Mouse (Mus musculus) CH12.LX (cell line): Measurements from ENCODE around the gene Psmd1. TPM values are rescaled to one million over a fixed set of nuclear protein-coding genes. Genes with fewer than 3 reads are reported as not detected.
A peak's percentile ranks its signal among the peaks of the same experiment; 100 is the strongest.

Experiments
- DNase-seq: peaks from one replicate; pipeline ENCODE4 v3.0.0-alpha.2; 2013; ENCODE audit errors: extremely low read depth
- H3K27ac ChIP-seq: 2 replicates; pipeline ENCODE4 v1.5.1; 2012; ENCODE audit warnings: low read depth, mild to moderate bottlenecking, control low read depth, moderate library complexity; ENCODE audit not compliant: insufficient read depth
- H3K27me3 ChIP-seq: replicated peaks from 2 replicates; pipeline ENCODE3; 2012; ENCODE audit warnings: inconsistent platforms
- H3K36me3 ChIP-seq, 2 experiments: replicated peaks in 1 of 2; 2 replicates each; pipeline versions ENCODE3 to v1.6.1; 2012; ENCODE audit warnings: inconsistent platforms in 1 of 2, low read length in 1 of 2, mild to moderate bottlenecking in 1 of 2, mixed read lengths in 1 of 2, moderate library complexity in 1 of 2; ENCODE audit not compliant: control insufficient read depth in 1 of 2, insufficient read depth in 1 of 2
- H3K4me1 ChIP-seq, 2 experiments: 2 replicates each; pipeline ENCODE4 v1.6.1; 2012; ENCODE audit warnings: inconsistent platforms in 1 of 2, moderate library complexity in 1 of 2; ENCODE audit not compliant: insufficient read depth in 2 of 2, control insufficient read depth in 1 of 2
- H3K4me2 ChIP-seq: 2 replicates; pipeline ENCODE4 v1.6.1; 2012; ENCODE audit warnings: low read depth, mild to moderate bottlenecking, control low read depth; ENCODE audit not compliant: poor library complexity, insufficient read depth, severe bottlenecking
- H3K4me3 ChIP-seq, 3 experiments: fragments of 150-350 bp in 1 of 3; sonication (generic) in 1 of 3; replicated peaks in 1 of 3; 2 replicates each; pipeline versions ENCODE3 to v1.5.1; 2011 to 2012; ENCODE audit warnings: low read depth in 2 of 3, low read length in 2 of 3, mild to moderate bottlenecking in 2 of 3, moderate library complexity in 2 of 3, control low read depth in 1 of 3, improper control_type of control experiment in 1 of 3, inconsistent platforms in 1 of 3, mixed read lengths in 1 of 3; ENCODE audit not compliant: poor library complexity in 1 of 3
- H3K79me2 ChIP-seq: replicated peaks from 2 replicates; pipeline ENCODE4 v1.6.1; 2012; ENCODE audit warnings: mild to moderate bottlenecking, moderate library complexity; ENCODE audit not compliant: control insufficient read depth, poor library complexity, insufficient read depth, severe bottlenecking; ENCODE audit errors: extremely low read depth
- H3K9ac ChIP-seq: 2 replicates; pipeline ENCODE4 v1.6.1; 2012; ENCODE audit warnings: low read depth, mild to moderate bottlenecking, control low read depth, moderate library complexity; ENCODE audit not compliant: insufficient read depth
- H3K9me3 ChIP-seq: replicated peaks from 2 replicates; pipeline ENCODE3; 2012; ENCODE audit warnings: low read length, inconsistent platforms, mixed read lengths
- BHLHE40 ChIP-seq: IDR thresholded peaks from 2 replicates; pipeline ENCODE4 v1.6.1; 2011; ENCODE audit warnings: mild to moderate bottlenecking, low read depth, low read length, improper control_type of control experiment
- CHD2 ChIP-seq: IDR thresholded peaks from 2 replicates; pipeline ENCODE4 v1.6.1; 2011; ENCODE audit warnings: low read length, improper control_type of control experiment
- GABPA ChIP-seq: IDR thresholded peaks from 2 replicates; pipeline ENCODE4 v1.6.1; 2012; ENCODE audit warnings: low read depth, low read length, improper control_type of control experiment, inconsistent platforms; ENCODE audit not compliant: insufficient replicate concordance
- HCFC1 ChIP-seq: IDR thresholded peaks from 2 replicates; pipeline ENCODE4 v1.6.1; 2012; ENCODE audit warnings: low read depth, mild to moderate bottlenecking, inconsistent platforms, low read length, improper control_type of control experiment
- IRF4 ChIP-seq: IDR thresholded peaks from 2 replicates; pipeline ENCODE4 v1.6.1; 2014; ENCODE audit warnings: low read depth, mild to moderate bottlenecking, inconsistent platforms, low read length, improper control_type of control experiment
- KAT2A ChIP-seq: IDR thresholded peaks from 2 replicates; pipeline ENCODE4 v1.6.1; 2012; ENCODE audit warnings: low read length, improper control_type of control experiment, inconsistent platforms; ENCODE audit not compliant: insufficient replicate concordance
- MAFK ChIP-seq: IDR thresholded peaks from 2 replicates; pipeline ENCODE4 v1.6.1; 2011; ENCODE audit warnings: low read length, improper control_type of control experiment; ENCODE audit not compliant: insufficient replicate concordance
- MAX ChIP-seq: IDR thresholded peaks from 2 replicates; pipeline ENCODE4 v1.6.1; 2011; ENCODE audit warnings: low read length, improper control_type of control experiment
- MAZ ChIP-seq: IDR thresholded peaks from 2 replicates; pipeline ENCODE4 v1.6.1; 2012; ENCODE audit warnings: low read depth, mild to moderate bottlenecking, inconsistent platforms, low read length, improper control_type of control experiment, moderate library complexity
- MEF2A ChIP-seq: IDR thresholded peaks from 2 replicates; pipeline ENCODE4 v1.6.1; 2014; ENCODE audit warnings: low read depth, mild to moderate bottlenecking, inconsistent platforms, low read length, improper control_type of control experiment, borderline replicate concordance
- MXI1 ChIP-seq: IDR thresholded peaks from 2 replicates; pipeline ENCODE4 v1.6.1; 2011; ENCODE audit warnings: mild to moderate bottlenecking, low read depth, low read length, improper control_type of control experiment
- MYC ChIP-seq: IDR thresholded peaks from 2 replicates; pipeline ENCODE4 v1.6.1; 2011; ENCODE audit warnings: low read depth, mild to moderate bottlenecking, improper control_type of control experiment, low read length
- NRF1 ChIP-seq: IDR thresholded peaks from 2 replicates; pipeline ENCODE4 v1.6.1; 2014; ENCODE audit warnings: low read depth, mild to moderate bottlenecking, inconsistent platforms, low read length, improper control_type of control experiment, moderate library complexity
- PAX5 ChIP-seq: IDR thresholded peaks from 2 replicates; pipeline ENCODE4 v1.6.1; 2012; ENCODE audit warnings: low read length, inconsistent platforms, mixed read lengths
- POLR2AphosphoS2 ChIP-seq: IDR thresholded peaks from 2 replicates; pipeline ENCODE4 v1.6.1; 2011; ENCODE audit warnings: low read depth, low read length, improper control_type of control experiment
- RAD21 ChIP-seq: IDR thresholded peaks from 2 replicates; pipeline ENCODE4 v1.6.1; 2011; ENCODE audit warnings: low read depth, mild to moderate bottlenecking, low read length, improper control_type of control experiment, moderate library complexity
- TBP ChIP-seq: conservative IDR thresholded peaks from 2 replicates; pipeline ENCODE4 v1.6.1; 2011; ENCODE audit warnings: low read depth, low read length, improper control_type of control experiment
- TCF12 ChIP-seq: IDR thresholded peaks from 2 replicates; pipeline ENCODE4 v1.6.1; 2014; ENCODE audit warnings: low read depth, mild to moderate bottlenecking, inconsistent platforms, low read length, improper control_type of control experiment
- USF1 ChIP-seq: IDR thresholded peaks from 2 replicates; pipeline ENCODE4 v1.6.1; 2014; ENCODE audit warnings: low read depth, mild to moderate bottlenecking, inconsistent platforms, low read length, improper control_type of control experiment
- USF2 ChIP-seq: conservative IDR thresholded peaks from 2 replicates; pipeline ENCODE4 v1.6.1; 2011; ENCODE audit warnings: low read depth, low read length, improper control_type of control experiment
- ZC3H11A ChIP-seq: IDR thresholded peaks from 2 replicates; pipeline ENCODE4 v1.6.1; 2012; ENCODE audit warnings: low read depth, mild to moderate bottlenecking, inconsistent platforms, low read length, improper control_type of control experiment
- ZNF384 ChIP-seq: IDR thresholded peaks from 2 replicates; pipeline ENCODE4 v1.6.1; 2012; ENCODE audit warnings: low read depth, low read length, improper control_type of control experiment, inconsistent platforms
- dilution Hi-C: fragments of 300-500 bp; cut with MboI; formaldehyde crosslinking; loops from 2 replicates; pipeline ENCODE4 v1.14.3; 2020; ENCODE audit warnings: low sequenced_read_pairs; ENCODE audit not compliant: extremely low pct_unique_long_range_greater_than_20kb, extremely low pct_ligation_motif_present
- in situ Hi-C: fragments of 300-500 bp; cut with MboI; formaldehyde crosslinking; loops from 3 replicates; pipeline ENCODE4 v1.14.3; 2019; ENCODE audit warnings: low sequenced_read_pairs, low pct_ligation_motif_present, low pct_unique_long_range_greater_than_20kb, mixed read lengths
- polyA plus RNA-seq: library from polyadenylated mRNA; unstranded; fragments of >175 nt; gene quantifications from 2 replicates; pipeline ENCODE4 v1.2.1, GENCODE M21; 2012; ENCODE audit warnings: low read depth; ENCODE audit not compliant: insufficient read length
- total RNA-seq, 2 experiments: library from RNA; depleted of rRNA; stranded (reverse); fragments of 300-350 nt in 1 of 2; fragments of >200 nt in 1 of 2; gene quantifications; 2 replicates each; pipeline ENCODE4 v1.2.3; 2012 to 2014

Psmd1 gene
- total and polyA plus RNA-seq, 3 experiments, result 87.6 to 196 (median 134) TPM

DNA sequence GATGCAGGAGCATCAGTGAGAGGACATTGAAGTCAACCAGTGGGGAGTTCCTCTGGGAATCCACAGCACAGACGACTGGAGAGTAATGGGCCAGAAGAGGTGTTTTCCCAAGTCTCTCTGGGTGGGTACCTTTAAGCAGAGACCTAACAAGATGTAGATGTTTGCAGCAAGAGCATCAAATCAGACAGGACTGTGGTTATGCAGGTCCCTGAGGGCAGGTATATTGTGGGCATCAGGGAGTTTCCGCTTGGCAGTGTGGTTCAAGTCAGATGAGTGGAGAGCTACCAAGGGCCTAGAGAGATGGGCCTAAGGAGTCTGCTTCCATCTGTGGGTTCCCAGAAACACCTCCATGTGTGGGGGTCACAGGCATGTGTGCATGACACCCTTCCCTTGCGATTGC lies 91.9 kb downstream of the Psmd1 start (continued):
- 0 out of 2 replicates have a peak, but pooled peaks have one; percentile 15 for TF ChIP-seq HCFC1
- 0 out of 2 replicates have a peak, but pooled peaks have one; percentile 27 for TF ChIP-seq KAT2A
- no peak for TF ChIP-seq GABPA
- TF ChIP-seq NRF1, result no peak
- TF ChIP-seq TBP, result no peak; the same call in 1 of the 2 replicates
- no peak for TF ChIP-seq MAZ
- TF ChIP-seq CHD2, result no peak

DNA sequence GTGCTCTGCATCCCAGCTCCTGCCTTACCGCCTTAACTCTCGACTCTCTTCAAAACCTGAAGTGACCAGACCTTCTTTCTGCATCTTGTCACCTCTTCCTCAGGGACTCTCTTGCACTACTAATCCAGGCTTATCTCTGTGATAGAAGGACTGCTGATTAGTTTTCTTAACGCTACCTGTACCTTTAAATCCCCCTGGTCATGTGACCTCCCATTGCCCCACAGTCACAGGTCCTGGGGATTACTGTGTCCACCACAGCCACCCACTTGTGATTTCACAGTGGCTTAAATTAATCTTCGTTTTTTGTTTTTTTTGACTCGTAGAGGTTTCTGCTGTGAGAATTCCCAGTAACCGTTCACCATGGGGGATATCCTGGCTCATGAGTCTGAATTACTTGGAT lies 92.4 kb downstream of the Psmd1 start:
- no peaks in the 10 kb centered on the region for H3K9me3 ChIP-seq
- no peaks in the 10 kb centered on the region for H3K27me3 ChIP-seq
- peaks cover 18 to 43% of the 10 kb centered on the region in 2 experiments for H3K36me3 ChIP-seq
- DNase-seq, result peak; percentile 12
- H3K4me3 ChIP-seq, result peak overlapping the region in 2 of 3 experiments; percentile 4 to 76
- peak overlapping the region; percentile 1 for H3K9ac ChIP-seq
- TF ChIP-seq ZNF384, result no peak
- peak; percentile 62 for TF ChIP-seq USF1
- no peak for TF ChIP-seq RAD21
- TF ChIP-seq USF2, result peak; percentile 59
- H3K4me1 ChIP-seq, result peaks cover 3 to 44% of the 10 kb centered on the region in 2 experiments; a peak in 3 of 4 replicates
- peak overlapping the region; percentile 46 for H3K4me2 ChIP-seq
- dilution Hi-C loops, result no loop called here
- in situ Hi-C loops, result no loop called here
- H3K79me2 ChIP-seq, result no peaks in the 10 kb centered on the region
- peak overlapping the region; percentile 63; the same call in 1 of the 2 replicates for H3K27ac ChIP-seq

DNA sequence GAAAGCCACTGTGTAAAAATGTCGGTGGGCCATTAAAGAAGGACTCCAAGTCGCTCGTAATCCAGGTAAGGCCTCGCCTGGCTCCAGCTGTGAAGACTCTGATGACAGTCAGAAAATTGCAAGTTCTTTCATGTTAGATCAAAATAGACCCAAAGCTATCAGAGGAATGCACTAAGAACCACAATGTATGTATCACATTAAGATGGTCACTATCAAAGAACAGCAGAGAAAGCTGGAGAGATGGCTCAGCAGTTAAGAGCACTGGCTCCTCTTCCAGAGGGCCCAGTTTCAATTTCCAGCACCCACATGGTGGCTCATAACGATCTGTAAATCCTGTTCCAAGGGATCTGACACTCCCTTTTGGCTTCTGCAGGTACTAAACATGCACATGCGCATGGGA lies 95.9 kb downstream of the Psmd1 start:
- in situ Hi-C loops, result no loop called here
- Histone ChIP-seq H3K9ac (no peak overlapping the region), H3K27ac (no peak overlapping the region), H3K4me3 (no peak overlapping the region), H3K79me2 (no peaks in the 10 kb centered on the region), H3K36me3 (peaks cover 42 to 71% of the 10 kb centered on the region in 2 experiments), H3K4me2 (no peak overlapping the region), H3K9me3 (no peaks in the 10 kb centered on the region), H3K4me1 (peaks cover 3 to 37% of the 10 kb centered on the region in 2 experiments; a peak in 3 of 4 replicates), H3K27me3 (no peaks in the 10 kb centered on the region)
- TF ChIP-seq POLR2AphosphoS2 (no peak), TCF12 (no peak), RAD21 (no peak), MAZ (no peak), IRF4 (no peak), MAX (no peak), KAT2A (no peak), BHLHE40 (no peak), MEF2A (no peak), MAFK (no peak), MXI1 (no peak), ZC3H11A (no peak), MYC (no peak), ZNF384 (no peak), PAX5 (no peak)
- no peak for DNase-seq
- dilution Hi-C loops, result no loop called here
